Mouse (Mus musculus): ENCODE data around the gene Ice1.

The Ice1 gene

DNA sequence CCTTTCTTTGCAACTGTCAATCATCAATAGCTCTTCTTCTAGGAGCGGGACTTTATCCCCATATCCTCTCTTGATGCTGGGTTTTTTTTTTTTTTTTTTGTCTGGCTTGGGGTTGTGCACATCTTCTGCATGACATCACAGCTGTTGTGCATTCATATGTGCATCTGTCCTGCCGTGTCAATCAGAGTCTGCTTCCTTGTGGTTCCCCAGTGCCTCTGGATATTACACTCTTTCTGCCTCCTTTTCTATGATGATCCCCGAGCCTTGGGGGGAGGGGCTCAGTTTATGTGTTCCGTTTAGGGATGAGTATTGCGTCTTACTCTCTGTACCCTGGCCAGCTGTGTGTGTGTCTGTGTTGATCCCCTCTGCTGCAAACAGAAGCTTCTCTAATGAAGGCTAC lies 84.0 kb downstream of the Ice1 start:
- no peak for DNase-seq

DNA sequence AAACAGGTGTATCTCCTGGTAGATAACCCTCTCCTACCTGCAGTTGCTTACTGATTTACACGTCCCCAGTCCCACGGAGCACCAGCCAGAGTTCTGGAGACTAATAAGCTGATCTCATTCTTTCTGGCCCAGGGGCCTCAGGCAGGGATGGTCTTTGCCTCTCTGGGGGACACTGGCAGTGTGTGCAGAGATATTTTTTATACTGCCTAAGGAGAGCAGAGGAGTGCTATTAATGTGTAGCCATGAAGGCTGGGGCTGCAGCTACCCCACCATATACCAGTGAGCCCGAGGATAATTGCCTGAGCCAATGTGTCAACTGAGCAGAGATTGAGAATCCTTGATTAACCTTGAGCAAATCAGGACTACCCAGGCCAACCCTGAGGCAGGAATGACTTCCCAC lies 90.0 kb downstream of the Ice1 start:
- DNase-seq: no peak

DNA sequence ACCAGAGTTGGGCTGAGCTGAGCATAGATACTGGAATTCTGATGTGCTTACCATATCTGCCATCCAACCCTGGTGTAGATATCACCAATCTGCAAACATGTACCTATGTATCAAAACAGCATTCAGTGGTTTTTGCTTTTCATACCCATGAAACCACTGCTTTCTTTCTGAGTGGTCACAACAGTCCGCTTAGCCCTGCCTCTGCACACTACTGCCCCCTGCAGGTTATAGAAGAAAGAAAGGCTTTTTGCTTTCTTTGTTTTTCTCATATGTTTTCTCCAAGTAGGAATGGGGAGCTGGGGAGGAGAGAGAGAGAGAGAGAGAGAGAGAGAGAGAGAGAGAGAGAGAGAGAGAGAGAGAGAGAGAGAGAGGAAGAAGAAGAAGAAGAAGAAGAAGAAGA lies 92.2 kb downstream of the Ice1 start:
- peak; percentile 10 to 31 for DNase-seq

DNA sequence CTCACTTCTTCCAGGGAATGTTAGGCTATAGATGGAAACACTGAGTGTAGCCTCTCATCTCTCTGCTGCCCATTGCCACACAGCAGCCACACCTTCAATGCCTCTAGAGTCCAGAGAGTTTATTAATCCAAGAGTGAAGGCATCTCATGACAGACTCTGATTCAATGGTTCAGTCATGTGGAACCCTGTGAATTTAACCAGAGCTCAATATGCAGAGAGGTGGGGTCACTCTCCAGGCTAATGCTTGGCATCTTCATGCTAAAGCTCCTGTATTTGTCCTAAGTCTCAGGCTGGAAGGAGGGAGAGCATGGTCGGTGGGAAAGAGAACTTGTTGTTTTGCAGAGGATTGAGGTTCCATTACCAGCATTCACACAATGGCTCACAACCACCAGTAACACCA lies 97.6 kb downstream of the Ice1 start:
- no peak for DNase-seq

DNA sequence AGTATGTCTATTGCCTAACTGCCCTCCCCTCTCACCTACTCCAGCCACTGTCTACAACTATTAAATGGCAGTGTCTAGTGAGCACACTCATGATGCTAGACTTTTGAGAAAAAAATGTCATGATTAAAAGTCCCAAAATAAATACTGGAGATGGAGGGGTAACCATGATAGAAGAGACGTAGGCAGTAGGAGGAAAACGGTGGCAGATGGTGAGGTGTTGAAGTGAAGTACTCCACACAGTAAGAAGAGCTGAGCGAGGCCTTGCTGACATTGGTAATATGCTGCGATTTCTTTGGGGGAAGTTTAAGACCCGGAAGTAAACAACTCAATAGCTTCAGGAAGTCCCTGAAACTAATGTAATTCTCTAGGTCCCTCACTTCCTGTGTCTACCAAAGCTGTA lies 104.0 kb downstream of the Ice1 start:
- DNase-seq: no peak

DNA sequence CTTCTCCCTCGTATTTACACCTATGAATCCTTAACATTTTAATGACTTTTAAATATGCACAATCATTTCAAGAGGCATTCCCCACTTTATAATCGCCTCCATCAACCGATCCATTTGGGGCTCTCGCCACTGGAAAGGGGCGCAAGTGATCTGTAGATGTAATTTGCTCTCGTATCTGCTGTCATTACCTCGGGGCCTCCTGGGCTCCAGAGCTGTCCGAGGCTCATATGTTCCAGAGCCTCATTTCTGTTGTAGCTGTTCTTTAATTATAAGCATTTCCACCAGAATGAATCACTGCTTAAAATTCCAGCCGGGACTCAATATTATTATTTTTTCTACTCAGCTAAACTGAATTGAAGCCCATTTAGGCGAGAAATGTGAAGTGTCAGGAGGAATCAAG lies 104.7 kb downstream of the Ice1 start:
- DNase-seq: no peak

DNA sequence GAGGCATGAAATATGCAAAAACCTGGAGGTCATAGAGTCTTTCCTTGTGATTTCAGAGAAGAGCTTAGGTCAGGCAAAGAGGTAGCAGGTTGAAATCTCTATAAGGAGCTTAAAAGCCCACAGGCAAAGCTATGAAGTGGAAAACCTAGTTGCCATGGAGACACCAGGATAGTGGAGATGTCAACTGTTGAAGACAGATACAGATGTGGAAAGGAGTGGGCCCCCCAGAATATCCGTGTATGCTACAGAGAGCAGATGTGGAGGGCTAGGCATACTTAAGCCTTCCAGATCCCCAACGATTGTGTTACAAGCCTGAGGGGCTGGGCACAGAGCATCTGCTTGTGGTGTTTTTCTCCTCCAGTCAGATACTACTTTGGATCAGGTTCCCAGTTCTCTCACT lies 119.8 kb downstream of the Ice1 start:
- DNase-seq: no peak

DNA sequence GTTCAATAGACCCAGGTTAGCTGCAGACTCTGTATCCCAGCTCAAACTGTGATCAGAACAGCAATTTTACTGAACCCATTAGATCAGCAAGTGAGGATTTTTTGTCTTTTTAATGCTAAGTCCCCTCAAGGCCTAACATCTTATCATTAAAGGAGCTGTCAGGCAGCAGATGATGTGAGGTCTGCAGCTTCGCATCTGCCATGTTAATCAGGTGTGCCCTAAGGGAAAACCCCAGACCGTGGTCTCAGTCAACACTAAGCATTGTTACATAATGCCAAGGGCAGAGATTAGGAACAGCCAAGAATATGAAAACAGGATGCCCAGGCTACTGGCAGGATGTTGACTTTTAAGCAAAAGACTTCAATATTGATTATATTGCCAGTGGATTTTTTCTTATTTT lies 122.4 kb downstream of the Ice1 start:
- DNase-seq: no peak

DNA sequence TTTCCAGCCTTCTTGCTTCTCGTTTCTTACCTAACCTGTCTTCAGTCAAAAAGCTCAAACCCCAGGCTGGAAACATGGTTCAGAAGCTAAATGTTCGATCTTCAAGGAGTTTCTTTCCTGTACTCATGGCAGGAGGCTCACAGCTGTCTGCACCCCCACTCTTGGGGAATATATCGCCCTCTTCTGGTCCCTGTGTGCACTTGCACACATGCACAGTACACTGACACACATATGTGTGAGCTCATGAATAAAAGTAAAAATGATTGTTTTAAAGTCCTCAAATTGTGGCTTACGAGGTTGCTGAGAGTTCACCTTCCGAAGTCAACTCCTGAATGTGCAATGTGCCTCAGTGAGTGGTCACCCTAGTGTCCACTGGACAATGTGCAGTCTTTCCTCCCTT lies 127.2 kb downstream of the Ice1 start:
- DNase-seq: no peak

DNA sequence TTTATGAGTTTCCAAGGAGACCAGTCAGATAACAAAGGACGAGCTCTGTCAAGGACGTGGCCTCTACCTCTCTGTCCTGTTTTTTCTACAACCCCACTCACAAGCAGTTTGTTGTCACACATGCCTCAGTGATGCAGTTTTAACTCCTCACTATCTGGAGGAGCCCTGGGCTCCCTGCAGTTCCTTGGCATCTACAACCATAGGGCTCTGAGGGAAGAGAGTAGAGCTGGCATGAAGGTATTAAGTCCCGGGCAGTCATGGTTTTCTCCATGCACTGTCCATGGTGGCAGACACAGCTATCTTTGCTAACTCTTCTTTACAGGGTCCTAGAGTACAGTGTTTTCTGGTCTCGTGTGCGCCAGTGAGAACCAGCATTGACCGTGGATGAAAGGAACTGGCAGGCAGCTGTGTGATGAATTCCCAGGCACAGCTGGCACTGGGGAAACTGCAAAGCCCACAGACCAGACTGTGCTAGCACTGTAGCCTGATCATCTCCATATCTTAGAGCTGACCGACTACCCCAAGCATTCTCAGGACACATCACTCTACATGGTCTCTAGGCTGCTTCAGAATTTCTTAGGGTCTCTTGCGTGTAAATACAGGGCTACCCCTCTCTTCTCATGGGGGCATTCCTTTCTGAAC lies 127.9 kb downstream of the Ice1 start:
- DNase-seq: no peak

DNA sequence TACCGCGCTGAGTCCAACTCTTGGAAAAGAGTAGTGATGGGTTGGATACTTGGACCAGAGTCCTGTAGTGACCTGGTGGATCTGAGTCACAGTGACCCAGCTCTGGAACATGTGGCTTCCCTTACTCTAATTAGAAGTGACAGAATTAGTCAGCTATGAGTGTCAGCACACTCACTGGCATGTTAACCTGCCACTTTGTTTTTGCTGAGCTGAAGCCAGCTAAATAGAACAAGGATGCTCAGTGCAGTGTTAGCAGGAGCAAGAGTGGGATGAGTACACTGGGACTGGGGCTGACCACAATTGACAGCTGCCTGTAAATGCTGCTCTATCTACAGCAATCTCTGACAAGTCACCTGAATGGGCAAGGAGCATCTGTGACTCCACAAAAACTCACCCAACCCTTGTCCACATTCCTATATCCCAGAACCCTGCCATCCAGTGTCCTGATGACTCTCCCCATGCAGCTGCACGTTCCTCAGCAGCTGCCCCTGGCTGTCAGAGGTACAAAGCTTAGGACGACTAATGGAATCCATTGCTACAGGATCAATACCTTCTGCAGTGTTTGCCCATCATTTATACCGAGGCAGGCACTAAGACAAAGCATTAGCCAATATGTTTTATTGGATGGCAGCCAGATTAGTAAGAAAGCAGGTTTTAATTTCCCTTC lies 128.6 kb downstream of the Ice1 start:
- no peak for DNase-seq

All from kidney, postnatal 4 days (tissue).